Mouse (Mus musculus) limb, embryonic 14.5 days (tissue): Measurements from ENCODE around the gene Foxe1. TPM values are rescaled to one million over a fixed set of nuclear protein-coding genes. Genes with fewer than 3 reads are reported as not detected.

ENCODE experiments used
- ATAC-seq: fragments of 200-750 bp; cut with Nextera tagmentation; 2 replicates; pipeline ENCODE4 v1.8.0; 2017; ENCODE audit warnings: low read depth, moderate number of reproducible peaks, moderate TSS enrichment; ENCODE audit not compliant: low FRiP score
- DNase-seq: peaks from one replicate; pipeline ENCODE4 v3.0.0-alpha.2; 2015; ENCODE audit warnings: low spot score
- H3K27ac ChIP-seq: fragments of 300-500 bp; sonication (generic); replicated peaks from 2 replicates; pipeline ENCODE4 v1.5.1; 2014; ENCODE audit warnings: low read depth, mild to moderate bottlenecking, low read length, moderate library complexity, mixed read lengths
- H3K27me3 ChIP-seq: fragments of 300-500 bp; sonication (generic); 2 replicates; pipeline ENCODE4 v1.6.1; 2014; ENCODE audit warnings: low read length, mixed read lengths; ENCODE audit not compliant: control insufficient read depth, insufficient read depth
- H3K36me3 ChIP-seq: fragments of 300-500 bp; sonication (generic); 2 replicates; pipeline ENCODE4 v1.6.1; 2014; ENCODE audit warnings: mild to moderate bottlenecking, low read length, moderate library complexity, mixed read lengths; ENCODE audit not compliant: control insufficient read depth, insufficient read depth
- H3K4me1 ChIP-seq: fragments of 300-500 bp; sonication (generic); 2 replicates; pipeline ENCODE4 v1.6.1; 2014; ENCODE audit warnings: antibody characterized with exemption, low read length, mixed read lengths; ENCODE audit not compliant: control insufficient read depth, insufficient read depth
- H3K4me2 ChIP-seq: fragments of 300-500 bp; sonication (generic); replicated peaks from 2 replicates; pipeline ENCODE4 v1.6.1; 2014; ENCODE audit warnings: low read depth, mild to moderate bottlenecking, low read length, moderate library complexity; ENCODE audit not compliant: severe bottlenecking
- H3K4me3 ChIP-seq: fragments of 300-500 bp; sonication (generic); replicated peaks from 2 replicates; pipeline ENCODE4 v1.5.1; 2014; ENCODE audit warnings: low read length
- H3K9ac ChIP-seq: fragments of 300-500 bp; sonication (generic); 2 replicates; pipeline ENCODE4 v1.6.1; 2014; ENCODE audit warnings: mild to moderate bottlenecking, low read depth, low read length, moderate library complexity; ENCODE audit not compliant: severe bottlenecking
- H3K9me3 ChIP-seq: fragments of 300-500 bp; sonication (generic); 2 replicates; pipeline ENCODE4 v1.6.1; 2016; ENCODE audit warnings: low read length; ENCODE audit not compliant: control insufficient read depth
- POLR2A ChIP-seq: fragments of 200-500 bp; IDR thresholded peaks from 2 replicates; pipeline ENCODE4 v1.8.0; 2012; ENCODE audit warnings: inconsistent platforms, mild to moderate bottlenecking, moderate library complexity, borderline replicate concordance; ENCODE audit not compliant: insufficient read depth, insufficient read length; ENCODE audit errors: extremely low read depth
- WGBS: fragments of 180-500 bp; shearing (Covaris S2); extraction: QIAGEN DNeasy Blood & Tissue Kit; methylation state at CpG from one replicate; pipeline ENCODE4 v1.1.7; 2014; 5-methylcytosine and 5-hydroxymethylcytosine counted together
- polyA plus RNA-seq, 2 experiments: library from polyadenylated mRNA; depleted of rRNA in 1 of 2; stranded (reverse) in 1 of 2; unstranded in 1 of 2; fragments of >200 nt; fragmentation: Nextera tagmentation in 1 of 2; extraction: Ambion mirVana in 1 of 2; gene quantifications; 2 replicates each; pipeline versions ENCODE4 v1.2.1 to v1.2.3; 2012 to 2014

Gene Foxe1
- not detected in 2 replicates for polyA plus RNA-seq (2012; rRNA removed)
- polyA plus RNA-seq (2014; fragmentation: Nextera tagmentation; extraction: Ambion mirVana): not detected in 2 replicates

DNA sequence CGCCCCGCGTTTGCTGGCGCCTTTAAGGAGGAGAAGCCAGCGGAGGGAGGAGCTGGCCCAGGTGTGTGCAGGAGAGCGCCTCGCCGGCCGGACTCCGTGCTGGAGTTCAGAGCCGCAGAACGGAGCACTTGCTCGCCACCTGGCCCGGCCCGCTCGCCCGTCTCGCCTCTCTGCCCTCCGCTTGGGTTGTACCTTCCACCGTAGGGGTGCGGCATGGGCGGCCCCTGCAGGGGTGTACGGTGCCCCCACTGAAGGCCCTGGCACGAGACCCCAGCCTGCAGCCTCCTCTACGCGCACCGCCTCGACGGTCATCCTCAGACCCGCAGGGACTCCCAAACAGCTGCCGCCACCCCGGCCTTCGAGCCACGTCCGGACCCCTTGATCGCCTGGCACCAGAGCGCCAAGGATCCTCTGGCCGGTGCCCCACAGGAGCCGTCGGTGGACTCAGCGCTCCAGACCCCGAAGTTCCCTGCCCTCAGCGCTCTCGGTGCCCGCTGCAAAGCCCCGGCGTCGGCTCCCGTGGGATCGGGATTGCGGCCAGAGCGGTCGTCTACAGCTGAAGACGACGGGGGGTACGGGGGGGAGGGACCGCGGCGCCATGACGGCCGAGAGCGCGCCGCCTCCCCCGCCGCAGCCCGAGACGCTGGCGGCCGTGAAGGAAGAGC is at the start of gene Foxe1:
Gene Foxe1 (plus strand): TSS at position 14 of the 665 bp plus-strand sequence.
- Histone ChIP-seq H3K27ac (no peak within 1 kb of the TSS), H3K9ac (no peak within 1 kb of the TSS), H3K4me2 (peak within 1 kb of the TSS; percentile 53), H3K9me3 (no peaks in the 10 kb centered on the region), H3K4me1 (no peaks in the 10 kb centered on the region), H3K27me3 (peaks cover 99% of the 10 kb centered on the region), H3K36me3 (no peaks in the 10 kb centered on the region), H3K4me3 (peak within 1 kb of the TSS; percentile 39)
- no peak for ATAC-seq
- no peak for DNase-seq
- TF ChIP-seq POLR2A: no peak
- WGBS: under 1% methylated on average over 43 of the region's 70 CpGs

DNA sequence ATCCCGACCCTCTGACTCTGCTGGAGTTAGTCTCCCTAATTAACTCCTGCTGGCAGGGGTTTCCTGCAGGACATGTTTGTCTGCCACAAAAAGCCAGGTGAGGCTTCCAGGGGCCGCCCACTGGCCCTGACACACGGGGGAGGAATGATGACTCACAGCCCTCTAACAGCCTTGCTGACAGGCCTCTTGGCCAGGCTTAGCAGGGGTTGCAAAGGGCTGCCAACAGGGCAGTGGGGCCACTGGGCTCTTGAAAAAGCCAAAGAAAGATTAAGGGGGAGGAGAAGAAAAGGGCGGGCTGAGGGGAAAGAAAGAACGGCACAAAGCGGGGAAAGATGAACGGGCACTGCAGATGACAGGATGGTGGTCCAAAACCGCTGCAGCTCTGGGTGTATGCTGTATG is 39.3 kb upstream of the Foxe1 start:
- Histone ChIP-seq H3K9me3 (no peaks in the 10 kb centered on the region), H3K4me1 (no peaks in the 10 kb centered on the region), H3K4me2 (peak overlapping the region; percentile 95), H3K27me3 (peaks cover 6% of the 10 kb centered on the region; the same call in 1 of the 2 replicates), H3K9ac (no peak overlapping the region), H3K36me3 (no peaks in the 10 kb centered on the region), H3K4me3 (peak overlapping the region; percentile 71; the same call in 1 of the 2 replicates), H3K27ac (no peak overlapping the region)
- no peak for ATAC-seq
- no peak for TF ChIP-seq POLR2A
- 7% methylated on average over 8 of the region's 8 CpGs for WGBS
- DNase-seq: no peak

DNA sequence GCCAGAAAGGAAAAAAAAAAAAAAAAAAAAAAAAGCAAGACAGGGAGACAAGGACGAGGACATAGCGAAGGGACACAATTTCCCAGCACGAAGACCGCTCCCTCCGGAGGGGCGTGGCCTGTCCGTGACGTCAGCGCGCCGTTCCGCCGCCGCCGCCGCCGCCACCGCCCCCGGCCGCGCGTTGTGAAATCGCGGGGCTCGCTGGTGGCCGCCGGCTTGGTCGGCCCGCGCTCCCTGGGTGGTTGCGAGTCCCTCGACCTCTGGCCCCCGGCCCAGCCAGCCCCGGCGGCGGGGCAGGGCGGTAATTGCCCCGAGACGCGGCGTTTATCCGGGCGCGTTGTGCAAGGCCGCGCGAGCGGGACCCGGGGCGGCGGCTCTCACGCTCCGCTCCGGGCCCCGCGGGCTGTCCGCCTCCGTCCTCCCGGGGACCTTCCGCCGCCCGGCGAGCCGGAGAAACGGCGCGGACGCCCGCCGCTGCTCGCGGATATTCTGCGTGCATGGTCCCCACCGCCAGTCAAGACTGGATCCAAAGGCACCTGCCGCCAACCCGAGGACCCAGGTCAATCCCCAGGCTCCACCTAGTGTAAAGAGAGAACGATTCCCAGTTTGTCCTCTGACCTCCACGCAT is 38.5 kb upstream of the Foxe1 start:
- TF ChIP-seq POLR2A: no peak
- Histone ChIP-seq H3K4me2 (peak overlapping the region; percentile 95), H3K4me1 (no peaks in the 10 kb centered on the region), H3K9ac (peak overlapping the region; percentile 67), H3K27ac (no peak overlapping the region), H3K4me3 (peak overlapping the region; percentile 71), H3K27me3 (peaks cover 6% of the 10 kb centered on the region; the same call in 1 of the 2 replicates), H3K9me3 (no peaks in the 10 kb centered on the region), H3K36me3 (no peaks in the 10 kb centered on the region)
- ATAC-seq: peak; percentile 86
- DNase-seq: peak; percentile 57
- WGBS: 1% methylated on average over 35 of the region's 78 CpGs

DNA sequence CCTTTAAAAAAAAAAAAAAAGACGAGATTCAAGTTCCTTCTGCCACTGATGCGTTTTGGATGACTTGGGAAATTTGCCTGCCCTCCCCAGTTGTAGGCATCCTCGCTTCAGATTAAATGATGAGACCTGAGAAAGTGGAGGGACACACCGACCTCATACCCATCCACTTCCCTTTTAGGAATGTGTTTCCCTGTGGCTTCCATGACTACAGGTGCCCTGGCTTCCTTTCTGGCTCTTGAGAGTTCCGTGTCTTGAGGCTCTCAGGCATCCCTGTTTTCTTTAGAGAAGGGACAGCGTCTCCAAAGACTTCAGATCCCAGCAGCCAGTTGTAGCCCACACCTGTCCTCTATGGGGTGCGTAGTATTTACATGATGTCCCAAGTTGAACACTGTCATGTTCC is 38.0 kb upstream of the Foxe1 start:
- H3K9ac ChIP-seq: no peak overlapping the region
- peaks cover 6% of the 10 kb centered on the region; the same call in 1 of the 2 replicates for H3K27me3 ChIP-seq
- H3K27ac ChIP-seq: no peak overlapping the region

DNA sequence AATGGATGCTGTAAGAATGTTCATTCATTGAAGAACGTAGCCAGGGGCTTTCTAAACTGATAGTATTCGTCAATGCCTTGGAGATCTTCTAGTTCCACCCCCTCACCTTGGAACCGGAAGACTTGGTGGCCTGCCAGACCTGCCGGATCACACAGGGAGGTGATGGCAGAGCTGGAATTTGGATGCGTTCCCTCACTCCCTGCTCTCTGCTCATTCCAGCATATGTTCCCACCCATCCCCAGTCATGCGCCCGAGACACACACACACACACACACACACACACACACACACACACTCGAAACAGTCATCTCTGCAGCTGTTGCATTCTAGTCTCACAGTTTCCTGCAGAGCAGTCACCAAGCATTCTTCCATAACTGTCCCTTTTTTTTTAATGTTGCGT is 36.1 kb upstream of the Foxe1 start:
- no peak overlapping the region for H3K4me3 ChIP-seq
- no peak for TF ChIP-seq POLR2A
- DNase-seq (peak; percentile 35), ATAC-seq (no peak)
- H3K4me1 ChIP-seq: no peaks in the 10 kb centered on the region
- peaks cover 6% of the 10 kb centered on the region; the same call in 1 of the 2 replicates for H3K27me3 ChIP-seq
- WGBS: 37% methylated on average over 9 of the region's 9 CpGs
- H3K4me2 ChIP-seq: no peak overlapping the region
- no peaks in the 10 kb centered on the region for H3K9me3 ChIP-seq
- no peak overlapping the region for H3K9ac ChIP-seq
- H3K36me3 ChIP-seq: no peaks in the 10 kb centered on the region
- H3K27ac ChIP-seq: no peak overlapping the region

More for the DNA sequence above, 38.0 kb upstream of the Foxe1 start:
- no peak for TF ChIP-seq POLR2A
- Histone ChIP-seq H3K4me3 (peak overlapping the region; percentile 71), H3K36me3 (no peaks in the 10 kb centered on the region), H3K4me2 (peak overlapping the region; percentile 95), H3K9me3 (no peaks in the 10 kb centered on the region), H3K4me1 (no peaks in the 10 kb centered on the region)
- DNase-seq (no peak), ATAC-seq (no peak)
- WGBS: 22% methylated on average over 7 of the region's 7 CpGs
